Mouse (Mus musculus) T-helper 1 cell (primary cell): ENCODE data around the gene Traf1.

Experiments used
- in situ Hi-C: fragments of 300-600 bp; cut with MboI, MseI; formaldehyde crosslinking; loops from one replicate; pipeline ENCODE4 v1.15.1; 2025; ENCODE audit warnings: high pct_unique_total_duplicates

Gene Traf1

DNA sequence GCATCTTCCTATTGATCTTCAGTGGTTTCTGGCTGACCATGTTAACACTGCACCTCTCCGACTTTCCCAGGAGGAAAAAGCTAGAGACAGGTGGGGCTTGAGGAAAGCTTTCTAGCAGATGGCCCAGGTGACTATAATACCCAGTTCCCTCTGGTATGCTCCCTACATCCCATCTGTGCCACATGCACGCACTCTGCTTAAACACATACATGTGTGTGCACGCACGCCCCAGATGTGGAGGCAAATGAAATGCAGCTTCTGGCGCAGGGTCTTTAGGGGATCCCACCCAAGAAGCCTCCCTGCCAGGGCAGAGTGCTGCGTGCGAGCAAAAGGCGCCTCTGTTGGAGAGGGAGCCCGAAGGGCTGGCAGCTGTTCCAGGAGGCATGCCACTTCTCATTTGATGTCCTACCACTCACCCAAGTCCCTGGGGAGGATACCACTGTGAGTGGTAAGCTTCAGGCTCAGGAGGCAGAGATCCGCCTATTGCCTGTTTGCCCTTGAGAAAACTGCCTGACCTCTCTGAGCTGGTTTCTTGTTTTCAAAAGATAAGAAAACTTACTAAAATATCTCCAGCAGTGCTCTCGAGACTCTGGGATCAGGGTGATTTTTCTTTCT, 20.4 kb downstream of the Traf1 start:
- in situ Hi-C loops = no loop called here

DNA sequence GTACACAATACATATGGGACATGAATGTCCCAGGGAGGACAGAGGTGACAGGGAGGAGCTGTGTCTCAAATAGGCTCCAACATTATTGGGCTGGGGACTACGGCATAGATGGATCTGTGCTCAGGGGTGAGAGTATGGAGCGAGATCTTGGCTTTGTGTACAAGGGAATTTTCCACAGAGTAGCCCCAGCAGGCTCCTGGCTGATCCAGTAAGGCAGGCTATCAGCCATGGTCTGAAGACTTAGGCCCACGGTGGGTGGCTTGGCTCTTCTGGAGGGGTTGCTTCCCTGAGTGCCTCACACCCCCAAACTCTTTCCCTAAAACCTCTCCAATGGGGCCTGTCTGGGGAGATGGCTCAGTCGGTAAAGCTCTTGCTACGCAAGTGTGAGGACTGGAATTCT, 21.3 kb downstream of the Traf1 start:
- in situ Hi-C loops = no loop called here

DNA sequence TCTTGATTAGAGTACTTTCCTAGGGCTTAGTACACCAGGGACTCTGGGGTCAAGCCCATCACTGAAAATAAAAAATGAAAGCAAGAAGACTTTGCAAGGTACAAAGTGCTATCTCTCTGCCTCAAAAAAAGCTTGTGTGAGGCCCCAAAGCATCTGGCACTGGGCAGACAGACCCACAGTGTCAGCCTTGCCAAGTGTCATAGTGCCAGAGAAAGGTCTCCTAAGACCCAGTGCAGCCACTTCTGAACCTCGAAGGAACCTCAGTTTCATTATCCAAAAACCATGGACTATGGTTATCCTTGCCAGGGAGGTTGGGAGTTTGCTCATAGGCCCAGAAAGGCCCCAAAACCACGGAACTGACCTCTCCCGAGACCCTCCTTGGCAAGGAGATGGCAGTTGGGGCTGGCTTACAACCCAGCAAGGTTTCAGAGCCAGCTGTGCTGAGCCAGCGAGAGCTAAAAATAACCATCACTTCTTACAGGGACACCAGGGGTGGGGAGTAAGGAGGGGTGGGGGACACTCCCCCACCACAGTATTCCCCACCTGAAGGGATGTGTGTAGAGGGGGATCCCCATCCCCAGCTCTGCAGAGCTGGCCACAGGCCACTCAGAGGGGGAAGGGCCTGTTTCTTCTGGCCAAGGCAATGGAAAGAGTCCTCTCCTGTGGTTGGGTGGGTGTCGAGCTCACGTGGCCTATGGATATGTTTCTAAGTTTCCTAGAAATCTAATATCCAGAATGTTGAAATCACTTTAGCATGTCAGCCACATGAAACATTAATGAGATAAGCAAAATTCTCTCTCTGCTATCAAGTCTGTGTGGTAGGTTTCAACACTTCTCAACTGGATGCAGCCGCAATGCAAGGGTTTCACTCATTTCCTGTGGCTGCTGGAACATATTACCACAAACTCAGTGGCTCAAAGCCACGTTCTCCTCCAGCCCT, 23.0 kb downstream of the Traf1 start:
- in situ Hi-C loops = no loop called here

DNA sequence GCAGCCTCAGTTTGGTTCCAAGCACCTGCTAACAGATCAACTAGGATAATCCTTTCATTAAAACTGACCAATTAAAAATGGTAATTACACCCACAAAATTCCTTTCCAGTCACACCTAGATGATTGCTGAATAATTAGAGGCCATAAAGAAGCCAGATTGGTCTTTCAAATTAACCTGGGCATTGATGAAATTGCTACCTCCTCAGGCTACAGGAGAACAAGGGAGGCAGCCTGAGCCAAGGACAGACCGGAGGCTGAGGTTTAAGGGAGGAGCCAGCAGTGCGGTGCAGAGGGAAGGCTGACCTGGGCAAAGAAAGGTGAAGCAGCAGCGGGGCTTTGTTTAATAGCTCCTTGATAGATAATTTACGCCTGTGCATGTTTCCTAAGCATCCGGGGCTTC, 24.1 kb downstream of the Traf1 start:
- in situ Hi-C loops = no loop called here

DNA sequence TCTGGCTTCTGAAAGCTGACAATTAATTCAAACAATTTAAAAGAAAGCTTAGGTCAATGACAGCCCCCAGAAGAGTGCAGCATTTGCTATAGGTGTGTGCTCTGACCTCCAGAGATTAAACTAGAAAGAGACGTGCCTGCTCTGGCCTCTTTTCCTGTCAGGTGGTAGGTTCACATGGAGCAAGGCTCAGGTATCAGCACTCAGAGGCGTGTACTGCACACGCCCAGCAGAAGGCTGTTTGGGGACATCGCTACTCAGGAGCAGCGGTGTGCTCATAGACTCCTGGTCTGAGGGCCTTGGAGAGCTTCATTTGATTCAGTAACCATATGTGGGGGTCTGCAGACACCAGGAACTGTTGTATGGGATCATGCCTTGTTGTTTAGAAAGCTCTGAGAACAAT, 34.3 kb downstream of the Traf1 start:
- in situ Hi-C loops = no loop called here

DNA sequence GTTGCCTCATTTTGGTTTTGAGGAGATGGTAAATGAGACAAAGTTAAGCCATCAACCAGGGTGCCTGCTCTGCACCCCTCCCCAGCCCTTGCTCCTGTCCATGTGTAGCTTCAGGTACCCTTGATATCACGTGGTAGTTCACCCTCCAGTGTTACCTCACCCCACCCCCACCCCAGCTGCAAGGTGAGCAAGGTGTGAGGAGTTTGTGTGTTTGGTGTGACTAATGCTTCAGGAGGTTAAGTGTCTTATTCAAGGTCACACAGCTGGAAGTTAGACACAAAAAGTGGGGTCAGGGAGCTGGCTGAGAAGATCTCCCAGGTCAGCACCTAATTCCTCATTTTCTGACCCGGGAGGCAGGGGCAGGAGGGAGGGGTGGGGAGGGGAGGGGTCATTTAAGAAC, 38.8 kb downstream of the Traf1 start:
- in situ Hi-C loops = loop anchor here (5.0 kb wide), 1 partner anchor 35 kb away; no protein-coding TSS in a partner anchor

DNA sequence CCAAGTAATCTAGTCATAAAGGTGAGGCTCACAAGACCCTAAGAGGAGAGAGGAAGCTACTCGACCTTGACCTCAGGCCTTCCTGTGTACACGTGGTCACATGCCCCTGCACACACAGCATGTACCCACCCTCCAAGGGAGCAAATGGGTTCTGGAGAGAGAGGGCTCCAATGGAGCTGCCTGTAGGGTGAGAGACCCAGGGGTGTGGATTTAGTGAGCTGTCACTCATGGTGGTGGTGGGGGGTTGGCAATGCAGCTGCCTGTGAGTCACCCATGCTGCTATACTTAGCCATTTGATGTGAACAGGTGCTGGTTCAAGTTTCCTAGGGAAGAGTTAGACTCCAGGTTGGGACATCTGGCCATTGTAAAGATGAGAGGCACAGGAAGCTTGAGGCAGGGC, 41.4 kb downstream of the Traf1 start:
- in situ Hi-C loops = loop anchor here (5.0 kb wide), 1 partner anchor 37 kb away; no protein-coding TSS in a partner anchor

DNA sequence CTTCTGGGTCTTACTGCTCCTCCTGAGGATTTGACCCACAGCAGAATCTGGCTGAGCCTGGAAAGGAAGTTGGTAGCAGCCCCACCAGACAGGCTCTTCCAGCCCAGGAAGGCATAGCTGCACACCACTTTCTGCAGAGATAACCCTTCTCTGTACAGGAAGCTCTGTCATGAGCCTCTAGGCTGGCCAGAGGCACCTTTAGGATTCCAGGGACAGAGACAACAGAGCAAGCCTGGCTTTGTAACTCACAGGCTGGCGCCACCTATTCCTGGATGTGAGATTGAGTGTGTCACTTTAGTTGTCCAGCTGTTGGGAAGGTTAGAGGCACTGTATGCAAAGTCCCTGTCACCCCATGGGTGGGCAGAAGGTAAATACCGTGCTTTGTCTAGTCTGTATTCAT, 46.5 kb downstream of the Traf1 start:
- in situ Hi-C loops = no loop called here

DNA sequence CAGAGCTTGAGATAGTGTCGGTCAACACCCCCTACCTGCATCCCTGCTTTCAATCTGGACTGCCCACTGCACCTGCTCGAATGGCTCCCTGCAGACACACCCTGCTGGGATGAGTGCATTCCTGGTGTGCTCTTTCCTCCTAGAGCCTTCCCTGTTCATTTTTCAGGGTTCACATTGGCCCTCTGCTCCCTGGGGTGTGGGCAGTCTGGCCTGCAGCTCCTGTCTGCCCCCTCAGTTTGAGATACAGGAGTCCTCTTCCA, 46.8 kb downstream of the Traf1 start:
- in situ Hi-C loops = no loop called here

DNA sequence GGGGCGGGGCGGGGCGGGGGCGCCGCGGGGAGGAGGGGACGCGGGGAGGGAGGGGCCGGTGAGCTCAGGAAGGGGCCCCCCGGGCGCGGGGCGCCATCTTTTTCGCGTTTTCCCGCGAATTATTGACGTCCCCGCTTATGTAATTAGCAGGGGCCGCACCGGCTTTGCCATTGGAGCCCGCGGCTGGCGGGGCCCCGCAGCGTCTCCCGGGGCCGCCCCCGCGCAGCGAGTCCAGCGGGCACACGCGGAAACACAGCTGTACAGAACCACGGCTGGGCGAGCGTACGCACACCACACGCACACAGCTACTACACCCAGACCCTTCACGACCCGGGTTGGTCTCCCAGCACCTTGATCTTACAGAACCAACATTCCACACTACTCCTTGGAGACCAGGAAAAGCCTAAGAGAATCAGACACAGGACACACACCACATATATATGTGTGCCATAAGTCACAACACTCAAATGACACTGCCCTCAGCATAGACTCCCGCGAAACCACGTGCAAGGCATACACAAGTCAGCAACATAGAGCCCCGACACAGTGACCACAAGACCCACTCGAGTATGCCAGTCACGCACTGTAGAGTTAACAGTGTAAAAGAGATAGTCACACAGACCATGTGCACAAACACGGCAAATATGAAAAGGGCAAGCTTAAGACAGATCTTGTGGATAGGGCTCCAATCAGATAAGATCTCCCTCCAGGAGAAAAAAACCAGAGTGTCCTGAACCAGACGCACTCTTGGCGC, 47.3 kb downstream of the Traf1 start:
- in situ Hi-C loops = no loop called here

DNA sequence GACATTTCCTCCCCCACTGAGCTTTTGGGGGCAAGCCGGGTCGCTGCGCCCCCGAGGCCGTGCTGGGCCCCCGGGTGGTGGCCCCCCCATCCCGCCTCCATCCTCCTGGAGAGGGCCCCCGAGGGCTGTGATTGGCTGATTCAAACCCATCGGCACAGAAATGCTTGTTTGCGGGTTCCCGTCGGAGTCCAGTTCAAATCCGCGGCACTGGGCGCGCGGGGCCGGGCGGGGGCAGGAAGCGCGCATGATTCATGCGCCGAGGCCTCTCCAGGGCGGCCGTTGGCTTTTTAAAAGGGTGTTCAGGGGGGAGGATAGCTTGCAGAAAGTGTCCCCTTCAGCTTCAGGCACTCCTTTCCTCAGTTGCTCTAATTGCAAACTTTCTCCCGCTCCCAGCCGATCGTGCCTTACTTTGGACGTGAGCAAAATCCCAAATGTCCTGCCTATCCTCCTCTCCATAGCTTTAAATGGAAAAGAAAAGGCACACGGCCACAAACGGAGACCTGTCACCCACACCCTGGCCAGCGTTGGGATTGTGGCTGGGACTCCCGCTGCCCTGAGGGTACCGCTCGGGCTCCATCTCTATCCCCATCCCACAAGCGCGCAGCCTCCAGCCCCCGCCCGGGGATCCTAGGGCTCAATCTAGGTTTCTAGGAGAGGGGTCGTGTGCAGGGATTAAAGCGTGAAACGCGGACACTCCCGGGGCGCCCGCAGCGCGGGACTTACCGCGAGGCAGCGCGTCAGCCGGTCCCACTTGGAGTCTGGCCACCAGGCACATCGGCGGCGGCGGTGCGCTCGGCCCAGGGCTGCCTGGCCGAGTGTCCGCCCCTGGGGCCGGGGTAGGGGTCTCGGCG, 48.1 kb downstream of the Traf1 start, which contains the start of gene Phf19:
Gene Phf19 (minus strand): TSS at position 809 of the 851 bp plus-strand sequence.
- in situ Hi-C loops = no loop called here

DNA sequence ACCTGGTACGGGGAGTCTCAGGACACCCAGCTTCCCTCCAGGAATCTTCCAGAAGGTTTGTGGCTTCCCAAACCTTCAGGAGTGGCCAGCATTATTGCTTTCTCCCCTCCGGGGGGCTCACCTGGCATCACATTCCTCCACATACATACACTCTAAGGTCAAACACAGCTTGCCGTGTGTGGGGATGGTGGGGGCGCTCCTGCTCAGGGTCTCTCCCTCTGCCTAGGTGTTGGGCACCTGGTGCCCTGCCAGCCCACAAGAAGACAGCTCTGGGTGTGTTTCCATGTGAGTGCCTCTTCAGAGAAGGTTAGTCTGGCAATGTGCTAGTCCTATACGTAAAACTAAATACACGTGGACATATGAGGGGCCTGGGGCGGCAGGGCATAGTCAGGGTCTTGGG, 49.0 kb downstream of the Traf1 start:
- in situ Hi-C loops = no loop called here

DNA sequence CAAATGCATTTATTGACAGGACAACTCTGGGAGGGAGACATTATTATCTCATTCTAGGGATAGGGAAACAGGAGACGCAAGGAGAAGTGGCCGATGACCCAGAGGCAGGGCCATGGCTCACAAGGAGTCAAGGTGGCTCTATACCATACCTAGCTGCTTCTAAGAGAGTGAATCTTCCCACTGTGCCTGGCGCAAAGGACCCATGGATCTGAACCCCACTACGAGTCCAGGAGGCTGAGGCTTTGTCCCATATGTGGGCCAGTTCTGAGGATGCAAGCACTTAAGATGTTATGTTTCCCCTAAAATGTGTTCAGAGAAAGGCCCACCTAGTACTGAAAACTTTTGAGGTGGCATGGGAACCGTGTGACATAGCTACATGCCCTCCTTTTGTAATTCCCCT, 49.7 kb downstream of the Traf1 start:
- in situ Hi-C loops = no loop called here

DNA sequence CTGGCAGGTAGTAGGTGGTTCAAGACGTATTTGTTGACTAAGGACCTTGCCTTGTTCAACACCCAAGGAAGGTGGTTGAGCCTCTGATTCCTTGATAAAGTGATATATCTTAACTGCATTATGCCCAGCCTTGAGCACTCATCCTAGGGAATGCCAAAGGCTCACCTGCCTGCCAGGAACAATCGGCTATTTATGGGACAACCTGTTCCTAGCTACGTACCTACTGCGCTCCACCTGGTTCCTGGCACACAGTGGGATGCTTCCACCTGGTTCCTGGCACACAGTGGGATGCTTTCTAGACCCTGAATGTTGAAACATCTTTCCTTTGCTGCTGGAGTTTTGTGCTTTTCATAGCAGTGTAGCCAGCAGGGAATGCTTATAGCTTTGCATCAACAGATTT, 51.9 kb downstream of the Traf1 start:
- in situ Hi-C loops = loop anchor here (10.0 kb wide), 1 partner anchor 1775 kb away; the partner anchor contains the start of gene Garnl3

DNA sequence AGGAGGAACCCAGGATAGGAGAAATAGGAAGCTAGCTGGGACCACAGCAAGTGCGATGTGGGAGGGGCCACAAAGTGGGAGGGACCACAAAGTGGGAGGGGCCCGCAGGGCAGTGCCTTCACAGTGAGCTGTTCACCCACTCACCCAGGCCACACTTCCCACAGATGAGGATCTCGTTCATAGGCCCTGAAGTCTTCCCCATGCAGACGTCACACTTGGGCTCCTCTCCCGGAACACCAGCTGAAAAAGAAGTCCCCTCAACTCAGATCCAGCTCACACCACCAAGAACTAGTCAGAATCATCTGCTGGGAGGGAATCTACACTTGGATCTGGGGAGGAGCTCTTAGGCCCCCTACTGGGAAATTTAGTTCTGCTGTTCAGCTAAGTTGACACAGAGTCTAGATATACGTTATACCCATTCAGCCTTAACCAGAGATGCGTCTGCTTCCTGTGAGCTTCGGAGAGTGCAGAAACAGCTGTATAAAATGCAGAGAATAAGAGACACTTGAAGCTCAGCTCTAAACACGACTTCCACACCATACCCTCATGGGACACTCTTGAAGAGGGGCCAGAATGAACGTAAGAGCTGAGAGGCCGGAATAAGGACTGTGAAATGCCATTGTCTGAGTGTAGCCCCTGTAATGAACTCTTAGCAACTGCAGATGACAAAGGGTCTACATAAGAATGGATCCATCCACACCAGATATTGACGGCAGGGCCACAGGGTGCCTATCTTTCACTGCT, 54.5 kb downstream of the Traf1 start:
- in situ Hi-C loops = loop anchor here (10.0 kb wide), 1 partner anchor 1772 kb away; the partner anchor contains the start of gene Garnl3

DNA sequence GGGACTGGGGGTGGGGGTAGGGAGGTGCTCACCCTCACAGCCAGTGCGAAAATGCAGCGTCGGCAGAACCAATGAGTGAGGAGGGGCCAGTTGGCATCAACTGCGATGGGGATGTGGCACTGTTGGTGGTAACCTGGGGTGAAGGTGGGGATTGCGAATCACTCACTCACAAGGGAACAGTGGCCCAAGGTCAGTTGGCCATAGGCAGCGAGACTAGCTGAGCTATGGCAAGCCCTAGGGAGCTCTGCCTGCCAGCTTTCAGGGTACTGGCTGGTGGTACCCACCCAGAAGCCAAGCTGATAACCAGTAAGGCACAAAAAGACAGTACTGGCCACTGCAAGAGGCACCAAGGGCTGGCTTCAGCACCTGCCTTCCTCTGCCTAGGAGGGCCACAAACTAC, 55.1 kb downstream of the Traf1 start:
- in situ Hi-C loops = loop anchor here (10.0 kb wide), 1 partner anchor 1772 kb away; the partner anchor contains the start of gene Garnl3

DNA sequence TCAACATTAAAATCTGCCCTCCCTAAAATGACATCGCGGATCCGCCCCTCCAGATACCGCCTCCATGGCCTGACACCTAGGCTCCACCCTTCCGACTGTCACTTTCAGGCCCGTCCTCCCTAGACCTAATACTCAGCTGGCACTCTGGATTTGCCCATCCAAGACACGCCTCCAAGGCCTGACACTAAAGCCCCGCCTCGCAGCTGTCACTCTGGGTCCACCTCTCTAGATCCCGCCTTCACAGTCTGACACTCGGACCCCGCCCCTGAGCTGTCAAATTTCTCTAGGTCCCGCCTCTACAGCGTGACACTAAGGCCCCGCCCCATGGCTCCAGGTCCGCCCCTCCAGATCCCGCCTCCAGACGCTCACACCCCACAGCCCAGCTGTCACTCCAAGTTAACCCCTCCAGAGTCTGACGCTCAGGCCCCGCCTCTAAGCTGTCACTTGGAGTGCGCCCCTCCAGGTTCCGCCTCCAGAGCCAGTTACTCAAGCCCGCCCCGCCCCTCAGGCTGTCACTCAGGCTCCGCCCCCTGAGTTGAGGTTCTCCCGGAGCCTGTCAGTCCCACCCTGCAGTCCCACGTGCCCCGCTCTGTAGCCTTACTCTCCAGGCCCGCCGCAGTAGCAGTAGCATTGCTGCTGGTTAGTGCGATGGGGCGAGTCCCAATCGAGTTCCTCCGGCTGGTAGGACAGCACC, 56.6 kb downstream of the Traf1 start:
- in situ Hi-C loops = loop anchor here (10.0 kb wide), 1 partner anchor 1770 kb away; the partner anchor contains the start of gene Garnl3

DNA sequence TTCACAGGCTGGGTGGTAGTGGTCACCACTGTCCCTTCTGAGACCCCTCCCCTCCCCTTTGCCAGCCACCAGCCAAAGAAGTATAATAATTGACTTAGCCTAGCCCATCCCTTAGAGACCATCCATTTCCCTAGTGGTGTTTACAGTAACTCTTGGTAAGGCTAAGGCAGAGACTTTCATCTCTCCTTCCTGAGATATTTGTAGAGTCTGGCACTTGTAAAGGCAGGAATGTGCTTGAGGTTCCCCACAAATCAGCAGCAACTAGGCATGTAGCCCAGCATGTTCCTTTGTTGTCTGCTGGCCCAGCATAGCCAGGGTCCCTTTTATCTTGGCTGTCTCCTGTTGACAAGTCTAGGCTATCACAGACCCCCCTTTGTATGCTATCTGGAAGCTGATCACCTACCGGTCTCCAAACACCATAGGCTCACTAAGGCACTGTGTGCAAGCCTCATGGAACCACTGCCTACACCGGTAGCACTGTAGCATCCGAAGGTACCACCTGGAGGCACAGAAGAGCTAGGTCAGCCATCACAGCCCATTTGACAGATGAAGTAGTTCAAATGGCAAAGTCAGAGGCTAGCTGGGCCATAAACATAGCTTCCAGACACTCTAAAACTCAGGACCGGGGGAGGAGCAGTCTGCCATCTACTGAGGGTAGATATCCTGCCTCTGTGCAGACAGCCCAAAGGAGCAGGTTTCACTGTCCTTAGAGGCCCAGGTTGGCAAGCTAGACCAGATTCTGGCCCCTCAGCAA, 57.7 kb downstream of the Traf1 start:
- in situ Hi-C loops = loop anchor here (10.0 kb wide), 1 partner anchor 1769 kb away; the partner anchor contains the start of gene Garnl3

DNA sequence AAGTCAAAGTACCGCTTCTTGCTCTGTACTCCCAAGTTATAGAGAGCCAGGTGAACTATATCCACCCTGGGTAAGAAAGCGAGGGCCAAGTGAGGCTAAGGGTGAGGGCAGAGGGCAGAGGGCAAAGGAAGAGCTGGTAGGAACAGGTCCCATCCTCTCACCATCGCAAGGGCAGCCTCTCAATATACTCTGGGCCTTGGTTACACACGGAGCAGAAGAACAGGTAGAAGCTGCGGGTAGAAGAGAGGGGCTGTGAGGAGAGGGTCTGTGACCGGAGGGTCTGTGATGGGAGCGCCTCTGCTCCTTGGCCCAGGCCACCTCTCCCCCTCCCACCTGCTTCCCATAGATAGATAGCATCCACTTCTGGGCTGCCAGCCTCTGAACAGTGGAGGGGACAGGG, 58.4 kb downstream of the Traf1 start:
- in situ Hi-C loops = loop anchor here (10.0 kb wide), 1 partner anchor 1768 kb away; the partner anchor contains the start of gene Garnl3
